ENCODE assay signal across 16 mouse cellular contexts in the genomic region with DNA sequence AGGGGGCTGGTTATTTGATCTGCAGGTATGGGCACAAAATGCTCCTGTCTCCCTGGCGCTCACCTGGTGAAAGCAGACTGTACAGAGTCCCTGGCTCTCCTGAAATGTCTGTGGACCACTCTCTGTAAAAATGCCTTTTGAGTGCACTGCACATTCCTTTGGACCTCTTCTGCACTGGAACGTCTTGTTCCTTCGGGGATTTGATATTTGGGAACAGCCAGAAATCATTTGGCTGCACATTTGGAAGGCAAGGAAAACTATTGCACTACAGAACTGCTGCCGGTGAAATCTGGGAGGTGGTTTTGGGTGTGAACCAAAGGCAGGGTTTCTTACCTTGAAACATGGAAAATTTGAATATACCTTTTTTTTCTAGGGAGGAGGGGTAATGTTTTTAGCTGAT. TPM values are rescaled to one million over a fixed set of nuclear protein-coding genes. Genes with fewer than 3 reads are reported as not detected.
DNase-seq lines count a peak whose midpoint lies in the region; ATAC-seq and TF ChIP-seq lines count a peak whose summit lies in the region.
"Had no signal": no experiment of that assay in that cellular context is flagged by ENCODE, and none has a peak within 500 bp of the region (broad histone marks: within the 10 kb centered on the region; RNA-seq: fewer than 3 reads in every experiment).

No protein-coding gene starts in this region.

- H3K4me3 ChIP-seq in heart, adult 2 months, result no peak overlapping the region
- H3K4me3 ChIP-seq in heart, embryonic 12.5 days, result no peak overlapping the region
- H3K4me3 ChIP-seq in kidney, adult 2 months (ENCODE audit: insufficient read depth, low read depth, low read length), result no peak overlapping the region
- H3K4me3 ChIP-seq: embryonic facial prominence, embryonic 13.5 days; megakaryocyte, embryonic 14.5 days; midbrain, embryonic 15.5 days had no signal

- no peak for TF ChIP-seq CTCF in heart, adult 2 months (IDR thresholded peaks at IDR 0.05)
- TF ChIP-seq CTCF in kidney, adult 2 months (conservative IDR thresholded peaks at IDR 0.05; ENCODE audit: insufficient read depth, insufficient read length, low read depth, low read length), result no peak

- no peaks in the 10 kb centered on the region for H3K9me3 ChIP-seq in heart, embryonic 12.5 days (replicated peaks)
- H3K9me3 ChIP-seq: embryonic facial prominence, embryonic 13.5 days; megakaryocyte, embryonic 14.5 days; midbrain, embryonic 15.5 days had no signal

- H3K9ac ChIP-seq in heart, adult 2 months (ENCODE audit: low read depth, low read length), result peak overlapping the region; percentile 24; the same call in 1 of the 2 replicates
- no peak overlapping the region for H3K9ac ChIP-seq in heart, embryonic 12.5 days
- H3K9ac ChIP-seq: embryonic facial prominence, embryonic 13.5 days; forebrain, postnatal 0 days; midbrain, embryonic 15.5 days had no signal

- H3K4me1 ChIP-seq in heart, adult 2 months (ENCODE audit: control insufficient read depth, insufficient read depth, low read length), result no peaks in the 10 kb centered on the region; the same call in 1 of the 2 replicates
- H3K4me1 ChIP-seq in heart, embryonic 12.5 days (replicated peaks), result peaks cover 5% of the 10 kb centered on the region; the same call in 1 of the 2 replicates
- peaks cover 3% of the 10 kb centered on the region; the same call in 1 of the 2 replicates for H3K4me1 ChIP-seq in kidney, adult 2 months (ENCODE audit: control insufficient read depth, insufficient read depth, low read length)

- no peak overlapping the region for H3K4me2 ChIP-seq in heart, embryonic 12.5 days
- H3K4me2 ChIP-seq: embryonic facial prominence, embryonic 13.5 days; midbrain, embryonic 15.5 days had no signal

- no peak for TF ChIP-seq POLR2A in heart, adult 2 months (IDR thresholded peaks at IDR 0.05; ENCODE audit: insufficient read depth, low read depth, low read length)
- no peak for TF ChIP-seq POLR2A in kidney, adult 2 months (IDR thresholded peaks at IDR 0.05; ENCODE audit: low read depth, low read length)

- peak in 1 of 2 experiments; percentile 33 for DNase-seq in heart, adult 2 months
- DNase-seq in fat pad, adult 2 months (ENCODE audit: extremely low read depth, low read depth, low spot score), result peak; percentile 66
- DNase-seq in gastrocnemius, postnatal 14 days, result peak; percentile 19
- peak; percentile 63 for DNase-seq in lung, postnatal 25 days (ENCODE audit: low spot score)
- no peak for DNase-seq in kidney, adult 2 months
- DNase-seq: cerebellum, adult 9-11 months; forebrain, postnatal 0 days; kidney, adult 8-10 months; kidney, postnatal 36 days; thymus, adult 18-20 months had no signal

- ATAC-seq in heart, embryonic 12.5 days (ENCODE audit: insufficient number of reproducible peaks, low FRiP score), result no peak
- ATAC-seq in megakaryocyte, adult 5-6 weeks (ENCODE audit: poor library complexity, severe bottlenecking), result no peak
- ATAC-seq: forebrain, postnatal 0 days; hindbrain, postnatal 0 days; midbrain, embryonic 15.5 days had no signal

- no peak overlapping the region for H3K27ac ChIP-seq in heart, adult 2 months
- H3K27ac ChIP-seq in heart, embryonic 12.5 days (ENCODE audit: poor library complexity, severe bottlenecking), result no peak overlapping the region
- no peak overlapping the region for H3K27ac ChIP-seq in kidney, adult 2 months (ENCODE audit: insufficient read depth, low read depth, low read length)
- H3K27ac ChIP-seq: embryonic facial prominence, embryonic 13.5 days; hindbrain, postnatal 0 days; midbrain, embryonic 15.5 days had no signal

- no peak for TF ChIP-seq EP300 in heart, adult 2 months (IDR thresholded peaks at IDR 0.05; ENCODE audit: insufficient read depth, low read depth, low read length)

- intact Hi-C loops in heart, adult 2 months (cut with DNase I), result loop anchor here (2.0 to 5.0 kb wide), 2 partner anchors 21 to 159 kb away; no protein-coding TSS in a partner anchor
- intact Hi-C loops in gastrocnemius, postnatal 14 days (cut with DNase I; ENCODE audit: low total_unique reads), result loop anchor here (10.0 kb wide), 1 partner anchor 83 kb away; no protein-coding TSS in a partner anchor

- H3K79me2 ChIP-seq in heart, adult 2 months (replicated peaks; ENCODE audit: control insufficient read depth, insufficient read depth, low read length), result no peaks in the 10 kb centered on the region

- H3K36me3 ChIP-seq in heart, adult 2 months (ENCODE audit: control insufficient read depth, insufficient read depth, low read length), result peaks cover 2% of the 10 kb centered on the region
- H3K36me3 ChIP-seq in heart, embryonic 12.5 days, result no peaks in the 10 kb centered on the region
- no peaks in the 10 kb centered on the region for H3K36me3 ChIP-seq in kidney, adult 2 months (ENCODE audit: control insufficient read depth, insufficient read depth, low read length)
- H3K36me3 ChIP-seq: embryonic facial prominence, embryonic 13.5 days; midbrain, embryonic 15.5 days had no signal

- WGBS in heart, adult 2 months, result 62% methylated on average over 4 of the region's 4 CpGs
- 79% methylated on average over 4 of the region's 4 CpGs for WGBS in heart, embryonic 12.5 days
- 69% methylated on average over 4 of the region's 4 CpGs for WGBS in kidney, adult 2 months

- H3K27me3 ChIP-seq in heart, adult 2 months (ENCODE audit: control insufficient read depth, insufficient read depth, low read length), result no peaks in the 10 kb centered on the region
- no peaks in the 10 kb centered on the region for H3K27me3 ChIP-seq in heart, embryonic 12.5 days (replicated peaks)
- no peaks in the 10 kb centered on the region for H3K27me3 ChIP-seq in kidney, adult 2 months (replicated peaks; ENCODE audit: control insufficient read depth, insufficient read depth, low read length)
- H3K27me3 ChIP-seq: embryonic facial prominence, embryonic 13.5 days; megakaryocyte, embryonic 14.5 days; midbrain, embryonic 15.5 days had no signal

RNA-seq across cellular contexts. Expression of a gene that starts 38.1 kb away (rescaled TPM):
- total RNA-seq in heart, adult 2 months (2021), result 10 to 100 TPM; 13.1 to 23.5 TPM
- 4.2 and 8.4 TPM in 2 replicates for polyA plus RNA-seq in heart, adult 2 months (2012; rRNA removed)
- polyA plus RNA-seq in heart, embryonic 12.5 days (2016; fragmentation: Nextera tagmentation; extraction: Ambion mirVana), result 3.8 and 4.0 TPM in 2 replicates
- 10 to 100 TPM; 14.7 to 25.4 TPM for total RNA-seq in gastrocnemius, postnatal 14 days (2021)
- 8.9 and 9.3 TPM in 2 replicates for polyA plus RNA-seq in kidney, adult 2 months (2012; rRNA removed)
- 1.2 and 1.8 TPM in 2 replicates for total RNA-seq in megakaryocyte, adult 5-6 weeks (2015)
- total RNA-seq in megakaryocyte, adult 5-6 weeks (2017), result 2.5 and 3.4 TPM in 2 replicates
